Mouse (Mus musculus) frontal cortex, postnatal 25 days (tissue): ENCODE data around the gene Dennd2a.

Experiments used
- DNase-seq, 2 experiments: peaks; one replicate each; pipeline ENCODE4 v3.0.0; 2022; ENCODE audit warnings: low spot score in 2 of 2

The Dennd2a gene

GRCm38 (mm10) chr6:39557723-39558261 is at the start of gene Dennd2a:
Gene Dennd2a (minus strand): TSS chr6:39557867.
- peak; percentile 66 to 77 for DNase-seq

- DNase-seq: no peak
Observed at GRCm38 (mm10) chr6:39607365-39607764, 49.7 kb upstream of the Dennd2a start.

- DNase-seq: no peak
Observed at GRCm38 (mm10) chr6:39606862-39607261, 49.2 kb upstream of the Dennd2a start.

- DNase-seq: no peak
Observed at GRCm38 (mm10) chr6:39606056-39606455, 48.4 kb upstream of the Dennd2a start.

- no peak for DNase-seq
Observed at GRCm38 (mm10) chr6:39604565-39604964, 46.9 kb upstream of the Dennd2a start.

- no peak for DNase-seq
Observed at GRCm38 (mm10) chr6:39601828-39602227, 44.2 kb upstream of the Dennd2a start.

GRCm38 (mm10) chr6:39600851-39601250 is 43.2 kb upstream of the Dennd2a start:
- no peak for DNase-seq

GRCm38 (mm10) chr6:39592401-39593214 is 34.9 kb upstream of the Dennd2a start, which contains the start of gene Ndufb2:
Gene Ndufb2 (plus strand): TSS chr6:39592574.
- peak; percentile 90 to 94 for DNase-seq

GRCm38 (mm10) chr6:39591481-39591880 is 33.8 kb upstream of the Dennd2a start:
- no peak for DNase-seq

- no peak for DNase-seq
Observed at GRCm38 (mm10) chr6:39585517-39585916, 27.9 kb upstream of the Dennd2a start, which contains the start of gene Gm42420. Gene Gm42420 (plus strand): TSS chr6:39585753.

- DNase-seq: no peak
Observed at GRCm38 (mm10) chr6:39581087-39581784, 23.6 kb upstream of the Dennd2a start.

- no peak for DNase-seq
Observed at GRCm38 (mm10) chr6:39580558-39580957, 22.9 kb upstream of the Dennd2a start.

GRCm38 (mm10) chr6:39579552-39579951 is 21.9 kb upstream of the Dennd2a start:
- no peak for DNase-seq

- DNase-seq: no peak
Observed at GRCm38 (mm10) chr6:39574951-39575350, 17.3 kb upstream of the Dennd2a start.

GRCm38 (mm10) chr6:39574555-39574869 is 16.8 kb upstream of the Dennd2a start:
- DNase-seq: no peak

- DNase-seq: peak; percentile 44 to 69
Observed at GRCm38 (mm10) chr6:39573791-39574554, 16.3 kb upstream of the Dennd2a start, which contains the start of gene Adck2. Gene Adck2 (plus strand): TSS chr6:39573873.

- no peak for DNase-seq
Observed at GRCm38 (mm10) chr6:39570426-39570825, 12.8 kb upstream of the Dennd2a start.

GRCm38 (mm10) chr6:39567528-39567927 is 9.9 kb upstream of the Dennd2a start:
- no peak for DNase-seq

- peak; percentile 58 to 85 for DNase-seq
Observed at GRCm38 (mm10) chr6:39562166-39563015, 4.7 kb upstream of the Dennd2a start.

GRCm38 (mm10) chr6:39559276-39559939 is 1.7 kb upstream of the Dennd2a start:
- no peak for DNase-seq
